Mouse (Mus musculus) heart, embryonic 14.5 days (tissue): Measurements from ENCODE around the gene 4930432M17Rik. TPM values are rescaled to one million over a fixed set of nuclear protein-coding genes. Genes with fewer than 3 reads are reported as not detected.

Experiments
- ATAC-seq: fragments of 200-750 bp; cut with Nextera tagmentation; 2 replicates; pipeline ENCODE4 v1.8.0; 2017; ENCODE audit warnings: low read depth, moderate TSS enrichment; ENCODE audit not compliant: insufficient number of reproducible peaks, insufficient read depth, low FRiP score
- H3K27ac ChIP-seq, 2 experiments: fragments of 200-500 bp in 1 of 2; fragments of 300-500 bp in 1 of 2; sonication (generic) in 1 of 2; replicated peaks in 1 of 2; 2 replicates each; pipeline ENCODE4 v1.5.1; 2012 to 2014; ENCODE audit warnings: low read depth in 2 of 2, low read length in 2 of 2, control low read depth in 1 of 2, mild to moderate bottlenecking in 1 of 2, mixed read lengths in 1 of 2; ENCODE audit not compliant: control insufficient read depth in 1 of 2, insufficient read depth in 1 of 2
- H3K27me3 ChIP-seq: fragments of 300-500 bp; sonication (generic); 2 replicates; pipeline ENCODE4 v1.6.1; 2014; ENCODE audit warnings: mild to moderate bottlenecking, low read length, control low read depth; ENCODE audit not compliant: control insufficient read depth, insufficient read depth
- H3K36me3 ChIP-seq: fragments of 300-500 bp; sonication (generic); 2 replicates; pipeline ENCODE4 v1.6.1; 2014; ENCODE audit warnings: mild to moderate bottlenecking, control low read depth, low read length, mixed read lengths; ENCODE audit not compliant: control insufficient read depth, insufficient read depth
- H3K4me1 ChIP-seq, 2 experiments: fragments of 200-500 bp in 1 of 2; fragments of 300-500 bp in 1 of 2; sonication (generic) in 1 of 2; 2 replicates each; pipeline ENCODE4 v1.6.1; 2012 to 2014; ENCODE audit warnings: low read length in 2 of 2, control low read depth in 1 of 2, mixed read lengths in 1 of 2; ENCODE audit not compliant: control insufficient read depth in 2 of 2, insufficient read depth in 2 of 2
- H3K4me2 ChIP-seq: fragments of 300-500 bp; sonication (generic); 2 replicates; pipeline ENCODE4 v1.6.1; 2014; ENCODE audit warnings: mild to moderate bottlenecking, low read length
- H3K4me3 ChIP-seq, 2 experiments: fragments of 200-500 bp in 1 of 2; fragments of 300-500 bp in 1 of 2; sonication (generic) in 1 of 2; 2 replicates each; pipeline ENCODE4 v1.5.1; 2012 to 2014; ENCODE audit warnings: low read length in 2 of 2, mild to moderate bottlenecking in 2 of 2, control low read depth in 1 of 2, low read depth in 1 of 2, moderate library complexity in 1 of 2; ENCODE audit not compliant: control insufficient read depth in 1 of 2, insufficient read depth in 1 of 2
- H3K9ac ChIP-seq: fragments of 300-500 bp; sonication (generic); 2 replicates; pipeline ENCODE4 v1.6.1; 2014; ENCODE audit warnings: mild to moderate bottlenecking, low read length
- H3K9me3 ChIP-seq: fragments of 300-500 bp; sonication (generic); 2 replicates; pipeline ENCODE4 v1.6.1; 2016; ENCODE audit warnings: low read length, control low read depth; ENCODE audit not compliant: control insufficient read depth
- WGBS: fragments of 180-500 bp; shearing (Covaris S2); extraction: QIAGEN DNeasy Blood & Tissue Kit; methylation state at CpG from one replicate; pipeline ENCODE4 v1.1.7; 2014; 5-methylcytosine and 5-hydroxymethylcytosine counted together
- polyA plus RNA-seq: library from polyadenylated mRNA; unstranded; fragments of >200 nt; fragmentation: Nextera tagmentation; extraction: Ambion mirVana; gene quantifications from 2 replicates; pipeline ENCODE4 v1.2.1, GENCODE M21; 2014

Gene 4930432M17Rik
- polyA plus RNA-seq, 1 experiment from 2014 or later: not detected

DNA sequence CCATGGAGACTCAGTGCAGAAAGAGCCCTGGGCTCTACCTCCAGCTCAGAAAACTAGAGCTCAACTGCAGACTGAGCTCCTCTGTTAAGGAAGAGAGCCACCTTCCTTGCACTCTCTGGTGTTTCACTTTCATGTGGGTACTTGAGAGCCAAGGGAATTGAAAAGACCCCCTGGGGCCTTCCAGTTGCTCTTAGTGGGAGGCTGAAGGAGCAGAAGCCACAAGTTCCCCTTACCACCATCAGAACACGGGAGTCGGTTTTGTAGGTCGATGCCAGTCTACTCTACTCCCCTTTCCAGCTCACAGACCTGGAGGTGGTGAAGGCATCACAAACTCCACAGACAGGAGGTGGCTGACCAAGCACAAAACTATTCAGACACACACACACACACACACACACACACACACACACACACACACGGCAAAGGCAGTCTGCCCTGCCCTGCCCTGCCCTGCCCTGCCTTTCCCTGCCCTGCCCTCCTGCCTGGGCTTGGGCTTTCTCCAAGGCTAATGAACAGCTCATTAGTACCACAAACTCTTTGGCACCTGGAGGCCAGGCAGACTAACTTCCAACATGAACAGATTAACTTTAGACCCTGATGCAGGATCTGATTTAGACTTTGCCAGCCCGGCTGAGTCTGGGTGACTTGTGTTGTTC is 1.7 kb downstream of the 4930432M17Rik start:
- 71% methylated on average over 5 of the region's 5 CpGs for WGBS
- no peaks in the 10 kb centered on the region for H3K27me3 ChIP-seq
- no peak overlapping the region for H3K4me2 ChIP-seq
- no peak; the same call in 1 of the 2 replicates for ATAC-seq
- H3K36me3 ChIP-seq: no peaks in the 10 kb centered on the region
- H3K4me1 ChIP-seq: no peaks in the 10 kb centered on the region; a peak in 1 of 4 replicates
- H3K4me3 ChIP-seq: no peak overlapping the region
- no peaks in the 10 kb centered on the region for H3K9me3 ChIP-seq
- H3K27ac ChIP-seq: no peak overlapping the region
- H3K9ac ChIP-seq: no peak overlapping the region

DNA sequence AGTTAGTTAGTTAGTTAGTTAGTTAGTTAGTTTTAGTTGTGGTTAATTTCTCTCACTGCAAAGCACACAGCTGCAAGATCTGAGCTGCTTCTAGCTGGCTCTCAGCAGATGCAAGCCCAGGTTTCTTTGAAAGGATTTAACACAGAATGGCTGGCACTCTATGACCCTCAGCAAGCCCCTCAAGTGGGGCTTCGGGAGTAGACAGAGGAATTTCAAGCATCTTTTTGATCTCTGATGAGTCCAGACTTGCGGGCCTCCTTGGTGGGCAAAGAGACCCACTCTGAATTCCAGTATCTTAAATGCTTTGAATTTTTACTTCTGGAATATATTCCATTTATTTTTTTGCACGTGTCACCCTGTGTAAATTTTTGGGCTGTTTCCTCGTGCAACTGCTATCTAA is 8.4 kb downstream of the 4930432M17Rik start:
- Histone ChIP-seq H3K27ac (no peak overlapping the region), H3K4me1 (peaks cover 0 to 3% of the 10 kb centered on the region in 2 experiments; a peak in 1 of 4 replicates), H3K36me3 (no peaks in the 10 kb centered on the region), H3K4me2 (no peak overlapping the region), H3K9me3 (no peaks in the 10 kb centered on the region), H3K27me3 (no peaks in the 10 kb centered on the region), H3K9ac (no peak overlapping the region), H3K4me3 (no peak overlapping the region)
- no peak for ATAC-seq
- WGBS: 16% methylated on average over 4 of the region's 4 CpGs

- H3K9ac ChIP-seq: no peak overlapping the region
- H3K27ac ChIP-seq: no peak overlapping the region
- no peaks in the 10 kb centered on the region for H3K9me3 ChIP-seq
- WGBS: 49% methylated on average over 3 of the region's 3 CpGs
- ATAC-seq: no peak
- H3K4me2 ChIP-seq: no peak overlapping the region
- no peaks in the 10 kb centered on the region for H3K27me3 ChIP-seq
- H3K36me3 ChIP-seq: no peaks in the 10 kb centered on the region
- H3K4me1 ChIP-seq: peaks cover under 1 to 3% of the 10 kb centered on the region in 2 experiments; a peak in 2 of 4 replicates
- H3K4me3 ChIP-seq: no peak overlapping the region
Measured at GRCm38 (mm10) chr3:121679443-121679842, 8.9 kb downstream of the 4930432M17Rik start.

- Histone ChIP-seq H3K9me3 (no peaks in the 10 kb centered on the region), H3K36me3 (no peaks in the 10 kb centered on the region), H3K4me1 (peaks cover 3 to 5% of the 10 kb centered on the region in 2 experiments; a peak in 3 of 4 replicates), H3K27me3 (no peaks in the 10 kb centered on the region), H3K27ac (no peak overlapping the region), H3K9ac (no peak overlapping the region), H3K4me3 (no peak overlapping the region), H3K4me2 (no peak overlapping the region)
- no peak for ATAC-seq
- 63% methylated on average over 3 of the region's 3 CpGs for WGBS
Measured at GRCm38 (mm10) chr3:121680187-121680586, 9.6 kb downstream of the 4930432M17Rik start.

DNA sequence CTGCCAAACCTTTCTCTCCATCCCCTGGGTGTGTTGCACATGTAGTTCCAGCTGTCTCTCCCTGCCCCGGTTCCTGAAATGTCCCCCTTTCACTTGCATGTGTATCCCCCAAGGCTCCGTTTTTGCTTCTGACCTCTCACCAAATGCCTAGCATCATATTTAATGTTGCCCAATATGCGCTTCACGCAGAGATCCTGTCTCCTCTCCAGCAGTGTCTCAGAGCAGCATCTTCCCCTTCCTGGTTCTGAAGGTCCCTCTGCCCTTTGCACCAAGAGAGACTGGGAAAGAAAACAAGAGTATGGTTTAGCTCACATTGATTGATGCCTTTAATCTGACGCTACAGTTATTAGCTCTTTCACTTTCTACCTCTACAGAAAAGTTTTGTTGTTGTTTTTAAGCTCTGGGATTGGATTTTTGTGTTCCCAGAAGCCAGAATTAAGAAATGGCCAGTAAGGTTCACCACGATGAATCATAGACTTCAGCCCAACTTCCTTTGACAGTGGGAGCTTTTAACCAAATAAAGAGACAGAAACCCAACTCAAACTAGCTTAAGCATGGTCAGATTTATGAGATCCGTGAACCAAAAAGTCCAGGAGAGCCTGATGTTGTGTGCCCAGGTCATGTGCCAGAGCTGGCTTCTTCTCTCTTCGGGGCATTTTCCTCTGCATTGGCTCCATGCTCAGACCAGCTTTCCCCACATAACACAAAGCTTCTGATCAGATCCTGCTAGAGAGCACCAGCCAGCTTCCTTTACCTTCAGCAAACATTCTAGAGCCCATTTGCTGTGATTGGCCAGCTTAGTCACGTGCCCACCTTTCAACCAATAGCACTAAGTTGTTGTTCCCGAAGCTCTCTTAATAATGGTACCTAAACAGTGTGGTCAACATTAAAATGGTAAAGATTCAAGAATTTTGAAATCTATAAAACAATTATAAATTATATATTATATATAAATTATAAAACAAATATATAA is 12.2 kb downstream of the 4930432M17Rik start:
- Histone ChIP-seq H3K9ac (no peak overlapping the region), H3K36me3 (no peaks in the 10 kb centered on the region), H3K4me2 (no peak overlapping the region), H3K9me3 (no peaks in the 10 kb centered on the region), H3K27ac (no peak overlapping the region), H3K4me1 (peaks cover 3 to 5% of the 10 kb centered on the region in 2 experiments; a peak in 3 of 4 replicates), H3K27me3 (no peaks in the 10 kb centered on the region), H3K4me3 (no peak overlapping the region)
- WGBS: 82% methylated on average over 10 of the region's 10 CpGs
- no peak for ATAC-seq

DNA sequence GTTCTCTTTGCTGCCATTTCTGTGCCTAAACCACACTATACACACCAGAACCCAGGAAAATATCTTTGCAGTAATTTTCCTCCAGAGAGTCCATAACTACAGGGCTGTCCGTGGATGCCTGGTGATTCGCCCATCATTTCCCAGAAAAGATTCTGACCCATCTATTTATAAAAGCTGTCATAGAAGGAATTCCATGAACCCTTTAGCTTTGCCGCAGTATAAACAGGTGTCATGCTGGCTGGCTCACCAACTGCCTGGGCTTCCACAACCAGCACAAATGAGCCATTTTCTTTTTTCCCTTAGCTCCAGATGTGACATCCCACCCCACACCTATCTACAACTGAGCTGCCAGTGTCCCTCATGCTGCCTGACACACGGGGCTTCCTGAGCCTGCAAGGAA is 14.0 kb downstream of the 4930432M17Rik start:
- Histone ChIP-seq H3K4me3 (no peak overlapping the region), H3K27ac (no peak overlapping the region), H3K4me1 (peaks cover 0 to 5% of the 10 kb centered on the region in 2 experiments; a peak in 2 of 4 replicates), H3K4me2 (no peak overlapping the region), H3K9me3 (no peaks in the 10 kb centered on the region), H3K27me3 (no peaks in the 10 kb centered on the region), H3K36me3 (no peaks in the 10 kb centered on the region), H3K9ac (no peak overlapping the region)
- no peak for ATAC-seq
- WGBS: 51% methylated on average over 4 of the region's 4 CpGs

- no peak overlapping the region for H3K27ac ChIP-seq
- peaks cover 0 to 5% of the 10 kb centered on the region in 2 experiments; a peak in 2 of 4 replicates for H3K4me1 ChIP-seq
- H3K36me3 ChIP-seq: no peaks in the 10 kb centered on the region
- no peak overlapping the region for H3K4me3 ChIP-seq
- 84% methylated on average over 4 of the region's 4 CpGs for WGBS
- no peak for ATAC-seq
- H3K9ac ChIP-seq: no peak overlapping the region
- no peaks in the 10 kb centered on the region for H3K27me3 ChIP-seq
- H3K9me3 ChIP-seq: no peaks in the 10 kb centered on the region
- H3K4me2 ChIP-seq: no peak overlapping the region
Measured at GRCm38 (mm10) chr3:121684963-121685362, 14.4 kb downstream of the 4930432M17Rik start.
